Mouse (Mus musculus) kidney, embryonic 15.5 days (tissue): ENCODE measurements around the gene Prkar1b. TPM values are rescaled to one million over a fixed set of nuclear protein-coding genes. Genes with fewer than 3 reads are reported as not detected.

Experiments
- ATAC-seq: fragments of 200-750 bp; cut with Nextera tagmentation; replicated peaks from 2 replicates; pipeline ENCODE4 v1.8.0; 2017; ENCODE audit warnings: moderate TSS enrichment; ENCODE audit not compliant: low FRiP score
- H3K27ac ChIP-seq: fragments of 300-500 bp; sonication (generic); 2 replicates; pipeline ENCODE4 v1.5.1; 2015; ENCODE audit warnings: mild to moderate bottlenecking, inconsistent platforms
- H3K27me3 ChIP-seq: fragments of 300-500 bp; sonication (generic); 2 replicates; pipeline ENCODE4 v1.6.1; 2015; ENCODE audit warnings: inconsistent platforms
- H3K36me3 ChIP-seq: fragments of 300-500 bp; sonication (generic); 2 replicates; pipeline ENCODE4 v1.6.1; 2015; ENCODE audit warnings: inconsistent platforms
- H3K4me1 ChIP-seq: fragments of 300-500 bp; sonication (generic); 2 replicates; pipeline ENCODE4 v1.6.1; 2015; ENCODE audit warnings: inconsistent platforms
- H3K4me2 ChIP-seq: fragments of 300-500 bp; sonication (generic); 2 replicates; pipeline ENCODE4 v1.6.1; 2015; ENCODE audit warnings: moderate library complexity, mild to moderate bottlenecking, inconsistent platforms
- H3K4me3 ChIP-seq: fragments of 300-500 bp; sonication (generic); replicated peaks from 2 replicates; pipeline ENCODE4 v1.5.1; 2015; ENCODE audit warnings: mild to moderate bottlenecking, inconsistent platforms
- H3K9ac ChIP-seq: fragments of 300-500 bp; sonication (generic); 2 replicates; pipeline ENCODE4 v1.6.1; 2015; ENCODE audit warnings: mild to moderate bottlenecking, inconsistent platforms
- H3K9me3 ChIP-seq: fragments of 300-500 bp; sonication (generic); replicated peaks from 2 replicates; pipeline ENCODE4 v1.6.1; 2016; ENCODE audit warnings: inconsistent platforms
- WGBS: fragments of 180-500 bp; shearing (Covaris S2); methylation state at CpG from one replicate; pipeline ENCODE4 v1.1.7; 2015; ENCODE audit warnings: mixed read lengths; 5-methylcytosine and 5-hydroxymethylcytosine counted together
- polyA plus RNA-seq: library from polyadenylated mRNA; unstranded; fragments of >200 nt; fragmentation: Nextera tagmentation; extraction: Ambion mirVana; gene quantifications from 2 replicates; pipeline ENCODE4 v1.2.1, GENCODE M21; 2015

Prkar1b gene
- polyA plus RNA-seq, 1 experiment from 2014 or later, result 22.7 TPM

DNA sequence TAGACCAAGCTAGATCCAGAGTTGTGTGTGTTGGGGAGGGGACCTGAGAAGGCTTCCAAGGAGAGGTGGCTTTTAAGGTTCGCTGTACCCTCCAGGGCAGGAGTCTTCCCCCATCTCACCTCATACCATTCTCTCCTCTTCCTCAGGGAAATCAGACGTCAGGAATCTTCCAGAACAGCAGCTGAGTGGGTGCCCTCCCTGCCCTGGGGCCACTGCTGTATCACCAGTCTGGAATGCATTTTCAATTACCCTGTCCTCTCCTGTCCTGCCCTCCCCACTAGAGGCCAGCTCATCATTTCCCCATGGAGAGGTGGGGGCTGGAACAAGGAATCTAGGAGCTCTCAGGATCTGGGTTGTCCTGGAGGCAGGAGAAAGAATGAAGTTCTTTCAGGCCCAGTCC lies 139.2 kb downstream of the Prkar1b start:
- WGBS, result 58% methylated on average over 2 of the region's 2 CpGs
- Histone ChIP-seq H3K27ac (no peak overlapping the region), H3K27me3 (no peaks in the 10 kb centered on the region), H3K4me3 (no peak overlapping the region), H3K9ac (no peak overlapping the region), H3K9me3 (no peaks in the 10 kb centered on the region), H3K4me2 (no peak overlapping the region), H3K4me1 (peaks cover 8% of the 10 kb centered on the region), H3K36me3 (no peaks in the 10 kb centered on the region)
- no peak for ATAC-seq

DNA sequence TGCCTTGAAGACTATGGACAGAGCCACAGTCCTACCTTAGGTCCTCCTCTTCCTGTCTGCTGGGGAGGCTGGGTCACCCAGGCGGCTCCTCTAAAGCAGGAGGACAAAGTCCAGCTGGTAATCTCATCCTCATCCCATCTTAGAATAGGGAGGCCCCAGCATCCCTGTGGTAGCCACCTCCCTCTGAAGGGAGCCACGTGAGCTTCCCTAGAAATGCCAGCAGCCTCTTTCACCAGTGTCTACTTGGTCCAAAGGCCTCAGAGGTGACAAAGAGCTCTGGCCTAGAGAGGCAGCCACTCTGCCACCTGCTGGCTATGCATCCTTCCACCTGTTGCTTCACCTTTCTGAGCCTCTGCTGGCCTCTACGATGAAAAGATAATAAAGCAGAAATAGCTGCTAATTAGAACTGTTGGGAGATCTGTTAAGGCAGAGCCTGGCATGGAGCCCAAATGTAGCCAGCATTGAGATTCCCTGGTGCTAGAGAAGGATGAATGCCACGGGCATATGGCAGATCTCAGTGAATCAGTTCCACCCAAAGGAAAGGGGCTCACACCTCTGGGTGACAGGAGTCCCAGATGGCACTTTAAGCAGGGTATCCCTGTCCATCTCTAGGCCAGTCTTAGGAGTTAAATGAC lies 142.5 kb downstream of the Prkar1b start:
- no peak overlapping the region for H3K27ac ChIP-seq
- H3K36me3 ChIP-seq, result no peaks in the 10 kb centered on the region
- no peak overlapping the region for H3K4me2 ChIP-seq
- no peak for ATAC-seq
- H3K9ac ChIP-seq, result no peak overlapping the region
- no peak overlapping the region for H3K4me3 ChIP-seq
- 0 out of 2 replicates have a peak, but pooled peaks cover under 1% of the 10 kb centered on the region for H3K9me3 ChIP-seq
- H3K27me3 ChIP-seq, result peaks cover 6% of the 10 kb centered on the region; the same call in 1 of the 2 replicates
- 54% methylated on average over 4 of the region's 4 CpGs for WGBS
- H3K4me1 ChIP-seq, result no peaks in the 10 kb centered on the region

DNA sequence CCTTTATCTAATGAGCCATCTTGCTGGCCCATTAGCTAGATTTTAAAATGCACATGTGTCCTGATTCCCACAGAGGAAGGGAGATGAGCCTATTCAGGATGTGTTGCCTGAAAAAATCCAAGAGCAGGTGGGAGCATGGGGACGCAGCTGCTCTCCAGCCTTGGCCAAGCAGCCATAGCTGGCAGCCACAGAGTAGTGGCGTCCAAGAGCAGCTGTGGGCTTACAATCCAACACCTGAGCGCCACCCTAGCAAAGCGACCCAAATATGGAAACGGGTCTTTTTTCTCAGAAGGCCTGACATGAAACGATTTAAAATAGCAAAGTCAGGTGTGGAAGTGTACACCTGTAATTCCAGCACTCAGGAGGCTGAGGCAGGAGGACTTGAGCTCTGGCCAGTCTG lies 145.2 kb downstream of the Prkar1b start:
- Histone ChIP-seq H3K27ac (no peak overlapping the region), H3K4me3 (no peak overlapping the region), H3K9me3 (0 out of 2 replicates have a peak, but pooled peaks cover 4% of the 10 kb centered on the region), H3K9ac (no peak overlapping the region), H3K4me2 (no peak overlapping the region), H3K27me3 (peaks cover 13% of the 10 kb centered on the region), H3K4me1 (peaks cover 3% of the 10 kb centered on the region), H3K36me3 (no peaks in the 10 kb centered on the region)
- 83% methylated on average over 6 of the region's 6 CpGs for WGBS
- ATAC-seq, result no peak

DNA sequence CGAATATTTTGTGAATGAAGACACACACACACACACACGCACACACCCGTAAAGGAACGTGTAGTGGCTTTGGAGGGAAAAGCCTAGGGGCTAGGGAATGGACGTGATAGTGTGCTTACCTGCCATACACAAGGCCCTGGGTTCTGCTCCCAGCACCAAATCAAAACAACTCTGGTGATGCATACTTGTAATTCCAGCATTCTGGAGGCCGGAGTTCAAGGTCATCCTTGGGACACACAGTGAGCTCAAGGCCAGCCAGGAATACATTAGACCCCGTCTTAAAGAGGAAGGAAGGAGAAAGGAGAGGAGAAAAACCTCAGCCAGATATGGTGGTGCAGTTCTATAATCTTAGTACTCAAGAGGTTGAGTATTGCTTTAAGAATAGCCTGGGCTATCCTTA lies 150.1 kb downstream of the Prkar1b start:
- Histone ChIP-seq H3K4me2 (no peak overlapping the region), H3K4me1 (peaks cover 43% of the 10 kb centered on the region), H3K27me3 (peaks cover 49% of the 10 kb centered on the region), H3K27ac (no peak overlapping the region), H3K9ac (no peak overlapping the region), H3K9me3 (0 out of 2 replicates have a peak, but pooled peaks cover 4% of the 10 kb centered on the region), H3K4me3 (no peak overlapping the region), H3K36me3 (no peaks in the 10 kb centered on the region)
- ATAC-seq, result no peak
- WGBS, result 47% methylated on average over 7 of the region's 7 CpGs

DNA sequence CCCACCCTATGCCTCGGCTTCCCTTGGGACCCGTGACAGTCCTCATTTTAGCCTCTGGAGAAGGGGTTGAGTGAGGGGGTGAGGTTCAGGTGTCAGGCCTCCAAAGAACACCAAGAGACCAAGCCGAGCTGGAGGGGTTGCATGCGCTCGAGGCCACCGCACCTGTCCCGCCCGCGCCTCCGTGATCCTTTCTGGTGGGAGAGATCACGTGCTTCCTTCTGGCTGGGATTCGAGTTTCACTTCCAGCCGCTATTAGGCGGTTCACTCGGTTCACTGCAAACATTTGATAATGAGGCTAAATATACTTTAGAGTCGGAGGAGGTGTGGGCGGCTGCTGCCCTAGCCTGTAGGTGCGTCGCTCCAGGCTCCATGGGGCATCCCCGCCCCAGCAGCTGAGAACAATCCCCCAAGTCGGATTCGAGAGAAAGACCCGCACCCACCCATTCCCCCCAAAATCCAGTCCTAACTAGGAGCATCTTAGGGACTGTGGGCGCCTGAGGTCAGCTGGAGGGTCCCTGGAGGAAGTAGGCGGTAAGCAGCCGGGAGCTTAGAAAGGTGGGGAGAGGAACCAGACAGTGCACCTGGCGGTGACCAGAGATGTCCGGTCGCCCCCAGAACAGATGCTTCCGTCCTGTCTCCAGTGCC lies 151.7 kb downstream of the Prkar1b start:
- peak overlapping the region; percentile 17; the same call in 1 of the 2 replicates for H3K9ac ChIP-seq
- ATAC-seq, result no peak
- no peak overlapping the region for H3K27ac ChIP-seq
- H3K4me2 ChIP-seq, result peak overlapping the region; percentile 96
- WGBS, result under 1% methylated on average over 30 of the region's 30 CpGs
- peaks cover 58% of the 10 kb centered on the region for H3K27me3 ChIP-seq
- peaks cover 56% of the 10 kb centered on the region for H3K4me1 ChIP-seq
- H3K4me3 ChIP-seq, result peak overlapping the region; percentile 74
- no peaks in the 10 kb centered on the region for H3K36me3 ChIP-seq
- 0 out of 2 replicates have a peak, but pooled peaks cover 4% of the 10 kb centered on the region for H3K9me3 ChIP-seq

DNA sequence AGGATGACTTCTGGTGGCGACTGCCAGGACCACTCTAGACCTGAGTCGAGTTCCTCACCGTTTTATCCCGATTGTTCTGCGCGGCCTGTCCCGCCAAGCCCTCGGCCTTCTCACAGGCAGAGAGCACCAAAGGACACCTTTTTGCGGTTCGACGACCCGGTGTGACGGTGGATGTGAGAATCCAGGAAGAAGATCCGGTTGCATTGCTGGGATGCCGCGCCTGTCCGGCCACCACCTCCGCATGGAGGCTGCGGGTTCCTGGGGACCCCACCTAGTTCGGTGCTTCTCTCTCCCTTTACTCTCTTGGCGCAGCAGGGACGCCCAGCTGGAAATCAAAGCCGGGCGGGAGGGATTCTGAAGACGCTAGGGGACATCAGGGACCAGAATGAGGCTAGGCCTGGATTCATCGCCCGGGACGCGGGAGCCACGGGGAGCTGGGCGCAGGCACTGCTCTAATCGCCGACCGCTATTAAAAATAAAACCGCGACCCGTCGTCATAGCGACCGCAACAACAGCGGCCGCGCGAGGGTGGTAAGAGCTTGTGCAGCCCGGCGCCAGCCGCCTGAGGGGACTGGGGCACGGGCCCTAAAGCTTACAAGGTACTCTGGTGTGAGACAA lies 152.5 kb downstream of the Prkar1b start, which contains the start of gene Pdgfa:
Gene Pdgfa, minus strand, starts transcription at position 200 of the 618 bp plus-strand sequence.
- ATAC-seq, result 0 out of 2 replicates have a peak, but pooled peaks have one; percentile 7
- Histone ChIP-seq H3K9me3 (0 out of 2 replicates have a peak, but pooled peaks cover 4% of the 10 kb centered on the region), H3K4me2 (peak within 1 kb of the TSS; percentile 96), H3K9ac (peak within 1 kb of the TSS; percentile 79), H3K4me1 (peaks cover 64% of the 10 kb centered on the region), H3K27me3 (peaks cover 66% of the 10 kb centered on the region), H3K27ac (peak within 1 kb of the TSS; percentile 96), H3K4me3 (peak within 1 kb of the TSS; percentile 74), H3K36me3 (no peaks in the 10 kb centered on the region)
- 3% methylated on average over 48 of the region's 48 CpGs for WGBS

DNA sequence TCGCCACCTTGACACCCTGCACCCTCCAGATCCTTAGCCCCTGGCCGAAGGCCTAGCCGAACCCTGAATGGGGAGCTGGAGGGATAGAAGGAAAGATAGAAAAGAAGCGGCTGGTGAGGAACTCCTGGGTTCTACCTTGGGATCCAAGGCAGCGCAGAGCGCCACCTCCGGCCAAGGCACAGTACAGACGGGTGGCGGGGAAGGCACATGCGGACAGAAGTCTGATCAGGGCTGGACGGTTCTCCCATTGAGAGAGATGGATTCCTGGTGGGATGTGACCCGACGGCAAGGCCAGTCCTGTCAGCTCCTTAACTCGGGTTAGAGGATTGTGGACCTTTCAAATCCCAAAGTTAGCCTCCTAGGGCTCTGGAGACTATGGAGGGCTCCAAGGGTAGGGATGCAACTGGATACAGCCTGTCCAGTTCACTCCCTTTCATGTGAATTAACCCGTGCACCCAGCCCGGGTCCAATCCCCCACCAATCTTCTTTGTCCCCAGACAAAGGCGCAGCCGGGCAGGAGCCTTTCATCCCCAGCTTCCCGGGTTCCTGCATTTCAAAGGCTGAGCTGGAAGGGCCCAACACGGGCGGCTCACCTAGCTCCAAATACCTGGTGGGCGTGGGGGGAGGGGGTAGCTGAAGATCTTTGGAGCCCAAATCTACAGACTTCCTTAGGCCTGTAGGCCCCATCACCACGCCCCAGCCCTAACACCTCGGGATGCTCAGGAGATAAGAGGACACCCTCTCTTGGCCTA lies 153.3 kb downstream of the Prkar1b start:
- Histone ChIP-seq H3K4me2 (peak overlapping the region; percentile 96), H3K36me3 (no peaks in the 10 kb centered on the region), H3K4me3 (peak overlapping the region; percentile 74), H3K4me1 (peaks cover 71% of the 10 kb centered on the region), H3K27ac (peak overlapping the region; percentile 96), H3K27me3 (peaks cover 74% of the 10 kb centered on the region), H3K9ac (peak overlapping the region; percentile 79), H3K9me3 (no peaks in the 10 kb centered on the region)
- peak; percentile 0; the same call in 1 of the 2 replicates for ATAC-seq
- WGBS, result 9% methylated on average over 24 of the region's 24 CpGs

DNA sequence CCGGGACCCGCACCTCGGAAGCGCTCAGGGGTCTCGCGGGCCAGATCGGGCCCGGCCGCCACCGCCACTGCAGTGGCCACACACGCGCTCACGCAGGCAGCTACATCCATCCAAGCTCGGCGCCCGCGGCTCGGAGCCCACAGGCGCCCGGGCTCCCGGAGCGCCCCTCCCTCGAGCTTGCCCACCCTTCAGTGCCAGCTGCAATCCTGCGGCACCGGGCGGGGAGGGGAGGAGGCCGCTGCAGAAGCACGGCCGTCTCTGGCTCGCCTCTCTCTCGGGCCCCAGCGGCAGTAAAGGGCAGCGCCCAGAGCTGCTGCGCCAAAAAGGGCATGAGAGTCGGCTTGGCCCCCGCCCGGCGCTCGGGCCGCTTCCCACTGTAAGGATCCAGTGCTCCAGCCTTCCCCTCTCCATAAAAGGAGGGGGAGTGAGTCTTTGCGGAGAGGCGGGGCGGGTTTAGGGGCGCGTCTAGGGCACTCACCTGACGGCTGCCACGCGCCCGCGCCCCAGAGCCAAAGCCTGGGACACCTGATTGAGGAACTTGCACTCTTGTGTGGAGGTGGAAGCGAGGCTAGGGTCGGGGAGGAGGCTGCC lies 154.0 kb downstream of the Prkar1b start:
- Histone ChIP-seq H3K9ac (peak overlapping the region; percentile 79), H3K36me3 (0 out of 2 replicates have a peak, but pooled peaks cover 3% of the 10 kb centered on the region), H3K27me3 (peaks cover 81% of the 10 kb centered on the region), H3K4me3 (peak overlapping the region; percentile 74), H3K4me1 (peaks cover 78% of the 10 kb centered on the region), H3K4me2 (peak overlapping the region; percentile 96), H3K9me3 (no peaks in the 10 kb centered on the region), H3K27ac (peak overlapping the region; percentile 96)
- ATAC-seq, result peak; percentile 29
- under 1% methylated on average over 45 of the region's 52 CpGs for WGBS

DNA sequence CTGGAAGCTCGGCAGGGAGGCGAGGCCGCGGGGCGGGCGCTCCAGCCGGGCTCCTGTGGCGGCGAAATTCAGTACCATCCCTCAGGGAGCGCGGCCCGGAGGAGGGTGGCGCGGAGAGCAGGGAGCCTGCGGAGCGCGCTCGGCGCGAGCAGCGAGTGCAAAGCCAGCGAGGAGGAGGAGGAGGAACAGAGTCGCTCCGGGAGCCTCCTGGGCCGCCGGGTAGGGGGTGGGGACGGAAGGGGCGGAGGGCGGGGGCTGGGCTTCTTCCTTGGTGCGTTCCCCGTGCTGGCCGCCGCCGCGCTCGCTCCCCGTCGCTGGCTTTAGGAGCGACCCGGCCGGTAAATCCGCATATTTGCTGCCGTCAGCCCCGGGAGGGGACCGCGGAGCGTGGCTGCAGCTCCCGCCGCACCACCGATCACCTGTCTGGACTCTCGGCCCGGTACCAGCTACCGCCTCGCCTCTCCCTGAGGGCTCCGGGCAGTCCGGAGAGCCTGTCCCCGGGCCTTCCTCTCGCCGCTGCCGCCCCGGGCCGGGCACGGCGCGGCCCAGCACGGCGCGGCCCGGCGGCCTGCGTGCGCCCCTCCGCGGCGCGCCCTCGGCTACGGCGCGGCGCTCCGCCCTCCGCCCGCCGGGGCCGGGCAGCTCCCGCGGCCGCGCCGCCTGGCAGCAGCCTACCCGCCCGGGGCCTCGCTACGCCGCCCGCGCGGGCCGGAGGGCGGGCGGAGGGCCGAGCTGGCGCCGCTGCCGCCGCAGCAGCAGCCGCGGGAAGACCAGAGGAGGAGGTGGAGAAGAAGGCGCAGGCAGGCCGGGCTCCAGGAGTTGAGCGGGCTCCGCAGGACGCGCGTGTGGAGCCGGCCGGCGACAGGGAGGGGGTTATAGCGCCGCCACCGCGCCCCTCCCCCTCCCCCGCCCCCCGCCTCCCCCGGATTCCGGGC lies 154.7 kb downstream of the Prkar1b start:
- H3K9ac ChIP-seq, result peak overlapping the region; percentile 79
- peak; percentile 63 for ATAC-seq
- peak overlapping the region; percentile 74 for H3K4me3 ChIP-seq
- H3K4me2 ChIP-seq, result peak overlapping the region; percentile 96
- H3K36me3 ChIP-seq, result 0 out of 2 replicates have a peak, but pooled peaks cover 3% of the 10 kb centered on the region
- no peaks in the 10 kb centered on the region for H3K9me3 ChIP-seq
- WGBS, result under 1% methylated on average over 112 of the region's 127 CpGs
- peaks cover 80% of the 10 kb centered on the region for H3K27me3 ChIP-seq
- H3K4me1 ChIP-seq, result peaks cover 86% of the 10 kb centered on the region
- H3K27ac ChIP-seq, result peak overlapping the region; percentile 96

DNA sequence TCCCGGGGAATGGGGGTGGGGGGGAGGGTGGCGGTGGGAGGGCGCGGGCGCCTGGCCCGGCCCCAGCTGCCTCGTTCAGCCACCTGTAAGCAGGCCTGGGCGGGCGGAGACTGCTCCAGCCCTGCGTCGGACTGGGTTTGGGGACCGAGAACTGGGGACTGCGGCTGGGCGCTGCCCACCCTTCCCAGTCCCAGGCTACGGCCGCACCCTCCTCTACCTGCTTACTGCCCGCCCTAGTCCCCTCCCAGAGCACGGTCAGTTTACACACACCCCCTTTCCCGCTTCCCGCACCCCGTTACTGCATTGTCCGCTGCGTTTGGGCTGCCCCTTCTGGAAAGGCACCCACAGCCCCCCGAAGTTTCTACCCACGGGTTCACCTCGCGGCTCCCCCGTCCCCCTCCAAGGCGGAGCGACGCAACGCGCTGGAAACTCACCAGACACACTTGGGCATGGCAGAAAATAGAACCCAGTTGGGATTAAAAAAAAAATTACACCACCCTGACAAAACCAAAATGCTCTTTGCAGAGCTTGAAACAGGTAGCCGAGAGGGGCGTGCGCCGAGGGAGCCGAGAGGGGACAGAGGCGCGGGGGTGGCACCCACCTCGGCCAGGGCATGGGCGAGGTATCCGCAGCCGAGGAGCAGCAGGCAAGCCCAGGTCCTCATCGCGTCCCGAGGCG lies 155.6 kb downstream of the Prkar1b start:
- Histone ChIP-seq H3K4me2 (peak overlapping the region; percentile 96), H3K27ac (peak overlapping the region; percentile 96), H3K36me3 (0 out of 2 replicates have a peak, but pooled peaks cover 3% of the 10 kb centered on the region), H3K27me3 (peaks cover 72% of the 10 kb centered on the region), H3K9me3 (no peaks in the 10 kb centered on the region), H3K4me1 (peaks cover 86% of the 10 kb centered on the region), H3K9ac (peak overlapping the region; percentile 79), H3K4me3 (peak overlapping the region; percentile 74)
- ATAC-seq, result peak; percentile 22
- under 1% methylated on average over 48 of the region's 48 CpGs for WGBS
